8 mouse cellular contexts compared by ENCODE assay signal in the genomic region with DNA sequence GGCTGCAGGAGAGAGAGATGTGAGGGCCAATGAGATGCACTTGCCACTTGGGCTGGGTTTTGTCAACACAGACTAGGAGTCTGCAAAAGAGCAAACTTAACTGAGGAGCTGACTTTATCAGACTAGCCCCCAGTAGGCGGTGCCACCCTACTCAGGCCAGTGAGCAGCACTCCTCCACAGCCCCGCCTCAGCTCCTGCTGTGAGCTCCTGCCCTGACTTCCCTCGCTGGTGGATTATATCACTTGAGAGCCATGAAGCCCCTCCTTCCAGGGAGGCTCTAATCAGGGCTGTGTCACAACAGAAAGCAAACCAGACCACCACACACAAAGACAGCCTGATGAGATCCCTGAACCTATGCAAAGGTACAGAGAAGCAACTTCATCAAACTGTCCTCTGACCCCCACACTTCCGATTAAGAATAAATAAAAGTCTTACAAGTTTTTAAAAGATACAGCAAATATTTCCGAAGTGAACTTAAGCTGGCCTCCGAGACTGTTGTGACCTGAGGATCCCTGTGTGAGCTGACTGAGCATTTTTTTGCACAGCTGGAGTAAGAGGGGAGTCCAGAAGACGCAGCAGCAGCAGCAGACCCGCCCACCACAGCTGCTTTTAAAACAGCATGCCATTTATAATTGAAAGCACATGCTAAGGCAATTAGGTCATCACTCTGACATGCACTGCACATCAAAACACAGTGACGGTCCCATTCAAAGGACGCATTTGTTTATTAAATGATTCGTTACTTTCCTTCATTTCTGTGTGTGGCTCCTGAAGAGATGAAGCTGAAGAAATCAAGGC. TPM values are rescaled to one million over a fixed set of nuclear protein-coding genes. Genes with fewer than 3 reads are reported as not detected.
A peak's percentile ranks its signal among the peaks of the same experiment; 100 is the strongest.
DNase-seq lines count a peak whose midpoint lies in the region; ATAC-seq and TF ChIP-seq lines count a peak whose summit lies in the region.

No protein-coding gene starts in this region.

- H3K27me3 ChIP-seq in G1E (ENCODE audit: insufficient read depth, low read length): no peaks in the 10 kb centered on the region
- H3K27me3 ChIP-seq in lung, embryonic 16.5 days (ENCODE audit: control insufficient read depth, insufficient read depth, low read depth, low read length): no peaks in the 10 kb centered on the region
- no peaks in the 10 kb centered on the region for H3K27me3 ChIP-seq in stomach, postnatal 0 days (ENCODE audit: control insufficient read depth, insufficient read depth, low read length)

- no peak for DNase-seq in G1E (ENCODE audit: low spot score)
- DNase-seq in embryo, embryonic 10.5 days (ENCODE audit: low spot score): peak; percentile 77
- peak; percentile 97 for DNase-seq in heart, adult 11 months
- peak; percentile 58 to 61 for DNase-seq in kidney, adult 8-10 months
- DNase-seq in stomach, postnatal 0 days (ENCODE audit: low spot score): peak; percentile 80
- no peak for DNase-seq in spleen, postnatal 4 days (ENCODE audit: low spot score in 2 of 2)
- DNase-seq in adrenal gland, postnatal 25 days: no peak

- H3K4me2 ChIP-seq in lung, embryonic 16.5 days (ENCODE audit: low read depth, low read length): peak overlapping the region; percentile 1; the same call in 1 of the 2 replicates
- 0 out of 2 replicates have a peak overlapping the region, but pooled peaks have one; percentile 20 for H3K4me2 ChIP-seq in stomach, postnatal 0 days (replicated peaks; ENCODE audit: low read depth)

- 18% methylated on average over 11 of the region's 11 CpGs for WGBS in lung, embryonic 16.5 days
- WGBS in stomach, postnatal 0 days: 13% methylated on average over 11 of the region's 11 CpGs

- H3K9ac ChIP-seq in lung, embryonic 16.5 days (ENCODE audit: low read length): no peak overlapping the region
- no peak overlapping the region for H3K9ac ChIP-seq in stomach, postnatal 0 days (ENCODE audit: low read length)

- H3K4me3 ChIP-seq in G1E (ENCODE audit: low read depth, low read length): no peak overlapping the region
- H3K4me3 ChIP-seq in lung, embryonic 16.5 days (ENCODE audit: low read length): no peak overlapping the region
- H3K4me3 ChIP-seq in stomach, postnatal 0 days (ENCODE audit: low read depth, low read length): no peak overlapping the region

- ATAC-seq in G1E (ENCODE audit: extremely low read depth, insufficient number of reproducible peaks, low FRiP score, poor library complexity, severe bottlenecking): peak; percentile 55
- ATAC-seq in lung, embryonic 16.5 days (ENCODE audit: low read depth): peak; percentile 91
- peak; percentile 75 for ATAC-seq in stomach, postnatal 0 days (ENCODE audit: low FRiP score, low TSS enrichment)

- peaks cover 32% of the 10 kb centered on the region for H3K4me1 ChIP-seq in G1E (ENCODE audit: insufficient read depth, low read depth, low read length)
- peaks cover 36% of the 10 kb centered on the region for H3K4me1 ChIP-seq in lung, embryonic 16.5 days (replicated peaks; ENCODE audit: control insufficient read depth, insufficient read depth, low read length)
- H3K4me1 ChIP-seq in stomach, postnatal 0 days (replicated peaks; ENCODE audit: control insufficient read depth, insufficient read depth): peaks cover 4% of the 10 kb centered on the region

- peak overlapping the region; percentile 35 for H3K27ac ChIP-seq in lung, embryonic 16.5 days (ENCODE audit: low read length)
- H3K27ac ChIP-seq in stomach, postnatal 0 days (replicated peaks): peak overlapping the region; percentile 24; the same call in 1 of the 2 replicates

- no peak for TF ChIP-seq CTCF in G1E (IDR thresholded peaks at IDR 0.05; ENCODE audit: low read depth, low read length)
- TF ChIP-seq CTCF in stomach, postnatal 0 days (IDR thresholded peaks at IDR 0.05; ENCODE audit: low read depth): peak; percentile 52; the same call in 1 of the 2 replicates

- no peak for TF ChIP-seq EP300 in stomach, postnatal 0 days (optimal IDR thresholded peaks at IDR 0.05)

- peaks cover 70% of the 10 kb centered on the region for H3K36me3 ChIP-seq in G1E (replicated peaks)
- H3K36me3 ChIP-seq in lung, embryonic 16.5 days (ENCODE audit: control insufficient read depth, insufficient read depth, low read length): no peaks in the 10 kb centered on the region; the same call in 1 of the 2 replicates
- H3K36me3 ChIP-seq in stomach, postnatal 0 days (ENCODE audit: control insufficient read depth, insufficient read depth, low read length): no peaks in the 10 kb centered on the region

- H3K9me3 ChIP-seq in G1E (replicated peaks): no peaks in the 10 kb centered on the region
- no peaks in the 10 kb centered on the region for H3K9me3 ChIP-seq in lung, embryonic 16.5 days (ENCODE audit: control insufficient read depth, low read length)
- H3K9me3 ChIP-seq in stomach, postnatal 0 days (ENCODE audit: control insufficient read depth, low read length): no peaks in the 10 kb centered on the region

RNA-seq across cellular contexts. Expression of gene Snx6, which starts 6.0 kb away (rescaled TPM):
- 74.0 and 80.4 TPM in 2 replicates for total RNA-seq in G1E (2014; fragmentation: Nextera tagmentation)
- 162 and 188 TPM in 2 replicates for total RNA-seq in G1E (2017)
- 14.0 and 17.5 TPM in 2 replicates for polyA plus RNA-seq in G1E (2012)
- 165 and 180 TPM in 2 replicates for polyA plus RNA-seq in lung, embryonic 16.5 days (2015; fragmentation: Nextera tagmentation; extraction: Ambion mirVana)
- polyA plus RNA-seq in stomach, postnatal 0 days (2015; fragmentation: Nextera tagmentation; extraction: Ambion mirVana): 260 and 269 TPM in 2 replicates
- total RNA-seq in adrenal gland, postnatal 25 days (2021): 59.8 and 71.6 TPM in 2 replicates

Comparison
In these comparisons a context has a peak if more than half of its experiments do, and no peak if none do; other contexts are left out.
1. DNase-seq: peak in embryo, embryonic 10.5 days (single experiment), heart, adult 11 months (single experiment), kidney, adult 8-10 months (2 of 2) and stomach, postnatal 0 days (single experiment); none in G1E (single experiment), spleen, postnatal 4 days (0 of 2) and adrenal gland, postnatal 25 days (single experiment).
2. Peak in every context shown above with its lines, with median percentiles within 50 percentile points of each other: ATAC-seq.